9 mouse cellular contexts compared by ENCODE assay signal in genomic region chr1:183699284-183699683, GRCm38 (mm10).
DNase-seq lines count a peak whose midpoint lies in the region; ATAC-seq and TF ChIP-seq lines count a peak whose summit lies in the region.
"Had no signal": no experiment of that assay in that cellular context is flagged by ENCODE, and none has a peak within 500 bp of the region (broad histone marks: within the 10 kb centered on the region; RNA-seq: fewer than 3 reads in every experiment).

No protein-coding gene starts in this region.

- H3K9me3 ChIP-seq in E14TG2a.4 (ENCODE audit: low read length) = no peaks in the 10 kb centered on the region
- H3K9me3 ChIP-seq in lung, embryonic 14.5 days (ENCODE audit: low read depth, low read length) = no peaks in the 10 kb centered on the region

- no peaks in the 10 kb centered on the region for H3K4me1 ChIP-seq in kidney, adult 2 months (ENCODE audit: control insufficient read depth, insufficient read depth, low read length)
- peaks cover 8% of the 10 kb centered on the region; the same call in 1 of the 2 replicates for H3K4me1 ChIP-seq in E14TG2a.4 (replicated peaks; ENCODE audit: low read depth, low read length)
- no peaks in the 10 kb centered on the region for H3K4me1 ChIP-seq in lung, embryonic 14.5 days (ENCODE audit: insufficient read depth)

- no peak overlapping the region for H3K27ac ChIP-seq in kidney, adult 2 months (ENCODE audit: insufficient read depth, low read depth, low read length)
- H3K27ac ChIP-seq in lung, embryonic 14.5 days (ENCODE audit: low read depth) = no peak overlapping the region

- H3K9ac ChIP-seq in lung, embryonic 14.5 days = no peak overlapping the region

- no peak for ATAC-seq in lung, embryonic 14.5 days (ENCODE audit: insufficient read depth)

- peak; percentile 39 for TF ChIP-seq CTCF in kidney, adult 2 months (conservative IDR thresholded peaks at IDR 0.05; ENCODE audit: insufficient read depth, insufficient read length, low read depth, low read length)
- TF ChIP-seq CTCF in E14TG2a.4 (conservative IDR thresholded peaks at IDR 0.05; ENCODE audit: low read length) = peak; percentile 35
- peak; percentile 46 for TF ChIP-seq CTCF in lung, embryonic 14.5 days (IDR thresholded peaks at IDR 0.05; ENCODE audit: low read depth)

- no peak overlapping the region for H3K4me2 ChIP-seq in lung, embryonic 14.5 days

- 86% methylated on average over 11 of the region's 11 CpGs for WGBS in kidney, adult 2 months
- 80% methylated on average over 11 of the region's 11 CpGs for WGBS in lung, embryonic 14.5 days

- H3K36me3 ChIP-seq in kidney, adult 2 months (ENCODE audit: control insufficient read depth, insufficient read depth, low read length) = no peaks in the 10 kb centered on the region
- no peaks in the 10 kb centered on the region for H3K36me3 ChIP-seq in E14TG2a.4 (ENCODE audit: insufficient read depth, low read length)
- H3K36me3 ChIP-seq in lung, embryonic 14.5 days (ENCODE audit: insufficient read depth) = no peaks in the 10 kb centered on the region

- TF ChIP-seq POLR2A in kidney, adult 2 months (IDR thresholded peaks at IDR 0.05; ENCODE audit: low read depth, low read length) = no peak

- H3K4me3 ChIP-seq in kidney, adult 2 months (ENCODE audit: insufficient read depth, low read depth, low read length) = no peak overlapping the region
- H3K4me3 ChIP-seq in E14TG2a.4 (replicated peaks; ENCODE audit: low read length) = no peak overlapping the region
- no peak overlapping the region for H3K4me3 ChIP-seq in lung, embryonic 14.5 days (ENCODE audit: low read depth, low read length)
- H3K4me3 ChIP-seq: myocyte had no signal

- no peaks in the 10 kb centered on the region for H3K27me3 ChIP-seq in kidney, adult 2 months (replicated peaks; ENCODE audit: control insufficient read depth, insufficient read depth, low read length)
- no peaks in the 10 kb centered on the region for H3K27me3 ChIP-seq in E14TG2a.4 (ENCODE audit: insufficient read depth, low read length)
- no peaks in the 10 kb centered on the region for H3K27me3 ChIP-seq in lung, embryonic 14.5 days (ENCODE audit: insufficient read depth, low read length)

- peak; percentile 19 for DNase-seq in kidney, adult 2 months
- DNase-seq in kidney, postnatal 10 days = no peak
- peak; percentile 19 to 42 for DNase-seq in adrenal gland, postnatal 36 days
- DNase-seq in lung, embryonic 14.5 days = peak; percentile 27
- DNase-seq in thymus, postnatal 36 days = peak; percentile 30 to 45
- no peak for DNase-seq in layer of hippocampus, postnatal 36 days
- no peak for DNase-seq in left cerebral cortex, adult 8-10 months (ENCODE audit: low spot score in 2 of 2)

Comparison
In these comparisons a context has a peak if more than half of its experiments do, and no peak if none do; other contexts are left out.
1. DNase-seq: peak in kidney, adult 2 months (single experiment), adrenal gland, postnatal 36 days (2 of 2), lung, embryonic 14.5 days (single experiment) and thymus, postnatal 36 days (2 of 2); none in kidney, postnatal 10 days (single experiment), layer of hippocampus, postnatal 36 days (0 of 2) and left cerebral cortex, adult 8-10 months (0 of 2).
2. Peak in every context shown above with its lines, with median percentiles within 50 percentile points of each other: CTCF ChIP-seq.